Mouse (Mus musculus): ENCODE results near the gene 1700029I15Rik.

DNA sequence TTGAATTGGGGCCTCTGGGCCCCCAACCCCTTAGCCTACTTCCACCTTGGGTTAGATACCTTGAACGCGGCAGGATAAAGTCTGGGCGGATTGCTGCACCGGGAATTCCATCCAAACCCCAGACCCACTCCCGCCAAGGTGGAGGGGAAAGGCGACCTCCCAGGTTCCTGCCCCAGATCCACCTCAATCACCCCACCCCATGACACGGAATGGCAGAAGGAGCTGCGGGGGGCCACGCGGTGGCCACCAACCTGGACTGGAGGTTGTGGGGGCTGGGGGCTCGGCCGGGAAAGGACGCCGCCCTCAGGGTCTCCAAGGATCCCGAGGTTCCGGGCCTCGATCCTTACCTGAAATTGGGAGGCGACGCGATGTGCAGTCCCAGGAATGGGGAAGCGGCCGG, 18.3 kb downstream of the 1700029I15Rik start:
- TF ChIP-seq CTCF (IDR thresholded peaks at IDR 0.05; ENCODE audit: low read depth) (no peak), EP300 (IDR thresholded peaks at IDR 0.05; ENCODE audit: low read depth) (no peak)

All from liver, postnatal 0 days (tissue).